Mouse (Mus musculus) ES-E14 (cell line): ENCODE results near the gene Olfr267.

ENCODE experiments used
- HCFC1 ChIP-seq: IDR thresholded peaks from 2 replicates; pipeline ENCODE4 v1.6.1; 2012; ENCODE audit warnings: low read length, inconsistent platforms, borderline replicate concordance; ENCODE audit not compliant: insufficient read depth
- MAFK ChIP-seq: IDR thresholded peaks from 2 replicates; pipeline ENCODE4 v1.6.1; 2014; ENCODE audit warnings: mild to moderate bottlenecking, low read depth, low read length, inconsistent platforms; ENCODE audit not compliant: insufficient read depth
- ZC3H11A ChIP-seq: IDR thresholded peaks from 2 replicates; pipeline ENCODE4 v1.6.1; 2012; ENCODE audit warnings: low read depth, mild to moderate bottlenecking, inconsistent platforms, low read length, borderline replicate concordance
- ZNF384 ChIP-seq: IDR thresholded peaks from 2 replicates; pipeline ENCODE4 v1.6.1; 2012; ENCODE audit warnings: low read depth, low read length, inconsistent platforms

DNA sequence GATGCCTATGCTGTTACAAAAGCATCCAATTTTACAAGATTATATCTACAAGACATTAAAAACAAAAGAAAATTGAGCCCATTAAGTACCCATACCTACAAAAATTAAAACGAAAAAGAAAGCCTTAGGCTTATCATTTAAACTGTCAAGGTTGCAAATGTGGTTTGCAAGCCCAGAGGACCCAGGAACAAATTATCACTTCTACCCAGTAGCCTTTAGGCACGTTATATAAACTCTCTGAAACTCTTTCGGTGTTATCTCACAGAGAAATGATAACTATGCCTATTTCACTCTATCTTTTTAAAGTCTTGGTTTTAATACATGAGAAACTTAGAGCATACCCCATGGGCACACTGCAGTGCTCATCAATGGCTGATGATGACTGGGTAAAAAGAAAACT, 45.4 kb upstream of the Olfr267 start:
- TF ChIP-seq ZNF384 (no peak), ZC3H11A (no peak), MAFK (no peak), HCFC1 (no peak)
